Mouse (Mus musculus) hindbrain, embryonic 13.5 days (tissue): ENCODE results near the gene Osbpl7. TPM values are rescaled to one million over a fixed set of nuclear protein-coding genes. Genes with fewer than 3 reads are reported as not detected.

Source experiments
- ATAC-seq: fragments of 200-750 bp; cut with Nextera tagmentation; 2 replicates; pipeline ENCODE4 v1.8.0; 2017; ENCODE audit warnings: moderate TSS enrichment; ENCODE audit not compliant: low FRiP score
- H3K27ac ChIP-seq: fragments of 300-500 bp; sonication (generic); 2 replicates; pipeline ENCODE4 v1.5.1; 2015; ENCODE audit warnings: inconsistent platforms, mild to moderate bottlenecking, moderate library complexity
- H3K27me3 ChIP-seq: fragments of 300-500 bp; sonication (generic); 2 replicates; pipeline ENCODE4 v1.6.1; 2015; ENCODE audit warnings: mild to moderate bottlenecking, inconsistent platforms
- H3K36me3 ChIP-seq: fragments of 300-500 bp; sonication (generic); 2 replicates; pipeline ENCODE4 v1.6.1; 2015; ENCODE audit warnings: mild to moderate bottlenecking, inconsistent platforms
- H3K4me1 ChIP-seq: fragments of 300-500 bp; sonication (generic); replicated peaks from 2 replicates; pipeline ENCODE4 v1.6.1; 2015; ENCODE audit warnings: inconsistent platforms
- H3K4me2 ChIP-seq: fragments of 300-500 bp; sonication (generic); 2 replicates; pipeline ENCODE4 v1.6.1; 2015; ENCODE audit warnings: inconsistent platforms, mild to moderate bottlenecking, moderate library complexity
- H3K4me3 ChIP-seq: fragments of 300-500 bp; sonication (generic); 2 replicates; pipeline ENCODE4 v1.5.1; 2015; ENCODE audit warnings: mild to moderate bottlenecking, inconsistent platforms
- H3K9ac ChIP-seq: fragments of 300-500 bp; sonication (generic); 2 replicates; pipeline ENCODE4 v1.6.1; 2015; ENCODE audit warnings: mild to moderate bottlenecking, inconsistent platforms
- H3K9me3 ChIP-seq: fragments of 300-500 bp; sonication (generic); 2 replicates; pipeline ENCODE4 v1.6.1; 2016; ENCODE audit warnings: inconsistent platforms
- whole genome bisulfite sequencing: fragments of 180-500 bp; shearing (Covaris S2); methylation state at CpG from one replicate; pipeline ENCODE4 v1.1.7; 2015; 5-methylcytosine and 5-hydroxymethylcytosine counted together
- polyA plus RNA-seq: library from polyadenylated mRNA; unstranded; fragments of >200 nt; fragmentation: Nextera tagmentation; extraction: Ambion mirVana; gene quantifications from 2 replicates; pipeline ENCODE4 v1.2.1, GENCODE M21; 2015

The Osbpl7 gene
- polyA plus RNA-seq, 1 experiment from 2014 or later = 9.6 TPM

DNA sequence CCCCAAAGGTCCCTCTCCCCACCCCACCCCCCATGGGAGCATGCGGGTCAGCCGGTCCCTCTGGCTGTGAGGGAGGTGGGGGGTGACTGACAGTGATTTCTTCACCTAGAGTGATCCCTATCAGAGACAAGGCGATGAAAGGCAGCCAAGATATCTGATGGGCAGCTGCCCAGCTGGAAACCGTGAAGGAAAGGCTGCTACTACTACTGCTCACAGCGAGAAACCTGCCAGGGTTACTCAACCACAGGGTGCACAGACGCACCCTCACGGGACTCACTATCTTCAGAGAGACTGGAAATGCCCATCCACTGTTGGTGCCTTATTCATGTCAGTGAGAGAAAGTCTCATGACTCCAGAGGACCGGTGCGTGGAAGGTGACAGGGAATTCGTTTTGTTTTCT, 25.5 kb upstream of the Osbpl7 start:
- no peak for ATAC-seq

DNA sequence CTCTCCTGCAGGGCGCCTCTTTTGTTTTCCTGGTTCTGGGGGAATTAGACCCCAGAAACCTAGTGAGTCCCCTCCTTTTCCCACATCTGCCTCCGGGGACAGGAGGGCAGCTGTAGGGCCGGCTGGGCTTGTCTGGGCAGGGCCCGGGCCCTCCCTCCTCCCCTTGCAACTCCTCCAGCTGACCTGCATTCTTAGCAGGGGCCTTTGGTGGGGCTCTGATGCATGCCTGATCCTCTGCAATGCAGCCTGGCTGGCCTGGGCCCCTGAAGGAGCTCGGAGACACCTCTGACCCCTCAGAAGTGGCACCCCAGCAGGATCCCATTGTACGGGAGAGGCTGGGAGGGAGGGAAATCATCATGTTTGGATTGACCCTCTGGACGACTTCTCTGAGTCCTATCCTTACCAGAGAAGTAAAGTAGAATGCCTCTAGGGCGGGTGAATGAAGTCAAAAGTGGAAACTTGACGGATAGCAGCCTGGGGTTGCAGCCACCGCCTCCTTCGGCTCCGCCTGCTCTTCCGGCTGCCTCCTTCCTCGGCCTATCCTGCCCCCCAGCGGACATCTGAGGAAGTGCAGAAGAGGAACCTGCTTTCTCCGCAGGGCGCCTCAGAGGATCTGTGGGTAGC, 24.6 kb upstream of the Osbpl7 start:
- ATAC-seq = no peak
- no peaks in the 10 kb centered on the region for H3K9me3 ChIP-seq
- 1% methylated on average over 17 of the region's 17 CpGs for WGBS
- H3K4me1 ChIP-seq = peaks cover 33% of the 10 kb centered on the region
- H3K4me2 ChIP-seq = peak overlapping the region; percentile 47
- H3K9ac ChIP-seq = peak overlapping the region; percentile 49
- 0 out of 2 replicates have a peak overlapping the region, but pooled peaks have one; percentile 10 for H3K27ac ChIP-seq
- H3K27me3 ChIP-seq = peaks cover 50% of the 10 kb centered on the region
- H3K4me3 ChIP-seq = peak overlapping the region; percentile 20; the same call in 1 of the 2 replicates
- no peaks in the 10 kb centered on the region for H3K36me3 ChIP-seq

More for the DNA sequence above, 25.5 kb upstream of the Osbpl7 start:
- 19% methylated on average over 10 of the region's 10 CpGs for WGBS
- Histone ChIP-seq H3K9me3 (no peaks in the 10 kb centered on the region), H3K4me3 (no peak overlapping the region), H3K9ac (no peak overlapping the region), H3K4me2 (no peak overlapping the region), H3K36me3 (no peaks in the 10 kb centered on the region), H3K4me1 (peaks cover 25% of the 10 kb centered on the region), H3K27me3 (peaks cover 59% of the 10 kb centered on the region), H3K27ac (no peak overlapping the region)

DNA sequence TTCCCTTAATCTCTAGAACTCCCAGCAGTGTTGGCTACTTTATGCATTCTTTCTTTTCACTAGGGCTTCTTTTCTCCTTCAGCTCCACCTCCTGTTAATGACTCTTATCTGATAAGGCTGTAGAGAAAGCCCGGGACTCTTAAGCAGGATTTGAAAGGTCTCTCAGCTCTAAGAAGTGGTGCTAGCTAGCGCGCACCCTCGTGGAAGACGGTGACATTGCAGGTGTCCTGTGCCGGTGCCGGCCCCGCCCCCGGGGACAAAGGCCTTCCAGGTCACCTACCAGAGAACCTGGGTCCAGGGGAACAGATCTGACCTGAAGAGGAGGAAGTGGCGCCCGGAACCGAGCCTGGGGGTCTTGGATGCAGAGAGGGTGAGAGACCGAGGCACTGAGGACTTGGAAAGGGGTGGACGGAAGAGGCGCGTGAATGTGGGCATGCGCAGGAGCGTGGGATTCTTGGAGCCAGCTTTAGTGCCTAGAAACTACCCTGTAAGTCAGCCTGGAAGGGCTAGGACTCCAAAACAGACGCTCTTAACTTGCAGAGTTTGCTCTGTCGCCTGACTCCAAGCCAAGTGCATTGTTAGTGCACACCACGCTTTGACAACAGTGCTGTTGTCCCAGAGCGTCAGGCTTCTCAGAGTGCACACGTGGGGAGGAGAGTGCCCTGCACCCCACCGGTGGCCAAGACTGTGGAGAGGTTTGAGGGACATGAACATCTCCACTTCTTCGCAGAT, 20.6 kb upstream of the Osbpl7 start, which contains the start of gene Scrn2:
TSS of gene Scrn2 (plus strand) at position 253 of the 732 bp plus-strand sequence.
- peak within 1 kb of the TSS; percentile 71 for H3K4me2 ChIP-seq
- no peaks in the 10 kb centered on the region for H3K9me3 ChIP-seq
- H3K9ac ChIP-seq = peak within 1 kb of the TSS; percentile 82
- peaks cover 19% of the 10 kb centered on the region for H3K4me1 ChIP-seq
- WGBS = 2% methylated on average over 25 of the region's 25 CpGs
- H3K27ac ChIP-seq = peak within 1 kb of the TSS; percentile 85
- peak within 1 kb of the TSS; percentile 61 for H3K4me3 ChIP-seq
- peak; percentile 85 for ATAC-seq
- H3K36me3 ChIP-seq = no peaks in the 10 kb centered on the region
- H3K27me3 ChIP-seq = peaks cover 10% of the 10 kb centered on the region

DNA sequence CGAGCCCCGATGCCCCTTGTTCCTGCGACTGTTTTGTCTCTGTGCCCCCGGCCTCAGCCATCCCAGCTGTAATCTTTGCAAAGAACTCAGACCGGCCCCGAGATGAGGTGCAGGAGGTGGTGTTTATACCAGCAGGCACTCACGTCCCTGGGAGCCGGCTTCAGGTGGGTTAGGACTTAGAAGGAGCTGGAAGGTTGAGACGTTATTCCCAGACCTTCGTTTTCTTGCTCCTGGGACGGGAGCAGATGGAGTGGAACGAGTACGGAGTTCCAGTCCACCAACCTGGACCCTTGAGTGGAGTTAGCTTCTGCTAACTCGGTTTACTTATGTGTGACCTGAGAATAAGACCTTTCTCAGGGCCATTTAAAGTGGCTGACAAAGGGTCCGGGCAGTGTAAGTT, 20.0 kb upstream of the Osbpl7 start:
- H3K9me3 ChIP-seq = no peaks in the 10 kb centered on the region
- H3K36me3 ChIP-seq = no peaks in the 10 kb centered on the region
- H3K4me3 ChIP-seq = peak overlapping the region; percentile 61
- H3K4me1 ChIP-seq = peaks cover 18% of the 10 kb centered on the region
- 25% methylated on average over 15 of the region's 15 CpGs for WGBS
- H3K27me3 ChIP-seq = peaks cover 4% of the 10 kb centered on the region
- ATAC-seq = no peak
- H3K27ac ChIP-seq = peak overlapping the region; percentile 85
- H3K9ac ChIP-seq = peak overlapping the region; percentile 82
- H3K4me2 ChIP-seq = peak overlapping the region; percentile 71

DNA sequence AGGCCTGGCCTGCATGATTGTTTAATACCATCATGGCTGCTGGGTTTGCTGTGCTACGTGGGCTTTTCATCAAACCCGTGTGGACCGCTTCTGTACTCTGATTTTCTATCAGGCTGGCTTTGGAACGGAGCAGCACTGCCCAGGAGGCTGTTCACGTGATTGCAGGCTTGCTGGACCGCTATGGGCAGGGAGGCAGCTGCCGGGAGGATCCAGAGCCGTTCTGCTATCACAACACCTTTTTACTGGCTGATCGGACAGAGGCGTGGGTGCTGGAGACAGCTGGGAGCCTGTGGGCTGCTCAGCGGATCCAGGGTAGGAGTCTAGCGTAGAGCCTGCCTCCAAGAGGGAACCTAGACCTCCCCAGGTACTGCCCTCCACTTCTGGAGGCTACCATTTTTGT, 18.5 kb upstream of the Osbpl7 start:
- no peaks in the 10 kb centered on the region for H3K36me3 ChIP-seq
- no peak overlapping the region for H3K4me3 ChIP-seq
- no peaks in the 10 kb centered on the region for H3K9me3 ChIP-seq
- no peak for ATAC-seq
- no peak overlapping the region for H3K27ac ChIP-seq
- no peak overlapping the region for H3K9ac ChIP-seq
- H3K4me2 ChIP-seq = no peak overlapping the region
- peaks cover 10% of the 10 kb centered on the region for H3K4me1 ChIP-seq
- no peaks in the 10 kb centered on the region for H3K27me3 ChIP-seq
- 84% methylated on average over 12 of the region's 12 CpGs for WGBS

DNA sequence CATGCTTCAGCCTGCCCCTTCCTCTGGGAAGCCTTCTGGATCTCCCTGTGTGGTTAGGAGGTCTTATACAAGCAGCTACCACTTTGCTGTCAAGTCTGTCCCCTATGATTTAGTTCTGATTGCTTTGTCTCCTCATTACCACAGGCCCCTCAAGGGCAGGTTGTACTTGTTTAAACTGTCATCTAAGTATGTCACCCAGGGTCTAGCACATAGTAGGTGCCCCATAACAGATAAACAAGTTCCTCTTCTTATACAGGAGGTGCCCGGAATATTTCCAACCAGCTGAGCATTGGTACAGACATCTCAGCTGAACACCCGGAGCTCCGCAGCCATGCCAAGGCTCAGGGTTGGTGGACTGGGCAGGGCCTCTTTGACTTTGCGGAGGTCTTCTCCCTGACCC, 17.9 kb upstream of the Osbpl7 start:
- peaks cover 10% of the 10 kb centered on the region for H3K4me1 ChIP-seq
- ATAC-seq = no peak
- no peak overlapping the region for H3K27ac ChIP-seq
- no peaks in the 10 kb centered on the region for H3K36me3 ChIP-seq
- no peak overlapping the region for H3K4me3 ChIP-seq
- H3K27me3 ChIP-seq = no peaks in the 10 kb centered on the region
- WGBS = 95% methylated on average over 4 of the region's 4 CpGs
- H3K9me3 ChIP-seq = no peaks in the 10 kb centered on the region
- H3K4me2 ChIP-seq = no peak overlapping the region
- 0 out of 2 replicates have a peak overlapping the region, but pooled peaks have one; percentile 19 for H3K9ac ChIP-seq

DNA sequence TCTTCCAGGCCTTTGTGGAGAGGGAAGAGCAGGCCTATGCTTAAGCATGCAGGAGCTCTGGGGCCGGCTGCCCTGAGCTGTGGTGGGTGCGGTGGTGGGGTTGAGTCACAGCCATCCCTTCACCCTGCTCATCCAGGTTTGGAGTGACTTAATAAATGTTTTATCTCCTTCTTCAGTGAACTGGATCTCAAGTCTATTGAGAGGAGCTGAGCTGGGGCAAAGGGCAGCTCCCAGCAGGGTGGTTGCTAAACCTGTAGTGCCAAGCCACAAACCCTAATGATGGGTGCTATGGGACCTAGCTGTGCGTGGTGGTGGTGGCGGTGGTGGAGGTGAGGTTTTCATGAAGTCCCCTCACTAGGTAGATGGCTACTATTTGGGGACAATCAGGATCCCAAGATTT, 16.6 kb upstream of the Osbpl7 start:
- Histone ChIP-seq H3K4me3 (no peak overlapping the region), H3K9me3 (no peaks in the 10 kb centered on the region), H3K4me2 (no peak overlapping the region), H3K27me3 (no peaks in the 10 kb centered on the region), H3K27ac (no peak overlapping the region), H3K9ac (no peak overlapping the region), H3K36me3 (no peaks in the 10 kb centered on the region), H3K4me1 (peaks cover 10% of the 10 kb centered on the region)
- no peak for ATAC-seq
- WGBS = 83% methylated on average over 4 of the region's 4 CpGs

DNA sequence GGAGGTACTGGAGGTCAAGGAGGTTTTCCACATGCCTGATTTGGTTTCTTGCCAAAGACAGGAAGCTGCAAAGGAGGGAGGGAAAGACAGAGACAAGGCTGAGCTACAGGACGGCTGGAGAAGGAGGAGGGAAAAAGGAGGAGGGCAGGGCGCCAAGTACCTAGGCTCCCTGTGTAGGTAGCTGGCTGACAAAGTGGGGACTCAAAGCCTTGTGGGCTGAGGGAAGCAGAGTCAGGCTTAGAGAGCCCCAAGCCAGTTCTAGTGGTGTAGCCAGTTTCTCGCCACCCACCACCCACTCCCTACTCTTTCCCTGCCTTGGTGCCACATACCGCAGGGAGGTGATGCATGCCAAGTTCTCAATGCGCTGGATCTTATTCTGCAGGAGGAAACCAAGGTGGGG, 14.3 kb upstream of the Osbpl7 start:
- Histone ChIP-seq H3K9ac (no peak overlapping the region), H3K4me1 (peaks cover 7% of the 10 kb centered on the region), H3K36me3 (no peaks in the 10 kb centered on the region), H3K27ac (no peak overlapping the region), H3K4me3 (no peak overlapping the region), H3K27me3 (no peaks in the 10 kb centered on the region), H3K9me3 (no peaks in the 10 kb centered on the region), H3K4me2 (no peak overlapping the region)
- ATAC-seq = no peak
- WGBS = 68% methylated on average over 5 of the region's 5 CpGs

DNA sequence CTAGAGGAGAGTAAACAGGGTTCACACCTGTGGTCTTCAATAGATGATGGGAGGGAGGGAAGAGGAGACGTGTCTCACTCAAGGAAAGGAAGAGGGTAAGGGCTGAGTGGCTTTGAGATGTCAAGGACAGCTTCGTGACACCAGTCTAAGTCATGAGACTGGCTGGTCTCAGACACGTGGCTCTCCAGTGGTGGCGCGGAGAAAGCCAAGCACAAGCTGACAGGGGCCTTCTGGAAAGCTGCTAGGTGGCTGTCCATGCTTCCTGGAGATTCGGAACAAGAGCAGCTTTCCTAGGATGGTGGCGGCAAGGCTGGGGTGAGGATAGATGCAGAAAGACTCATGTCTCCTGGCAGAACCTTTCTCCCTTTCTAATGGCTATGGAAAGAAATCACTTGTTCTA, 11.5 kb upstream of the Osbpl7 start:
- no peak for ATAC-seq
- H3K4me2 ChIP-seq = no peak overlapping the region
- H3K4me1 ChIP-seq = peaks cover 23% of the 10 kb centered on the region
- no peak overlapping the region for H3K9ac ChIP-seq
- no peaks in the 10 kb centered on the region for H3K27me3 ChIP-seq
- H3K9me3 ChIP-seq = no peaks in the 10 kb centered on the region
- peaks cover 3% of the 10 kb centered on the region; the same call in 1 of the 2 replicates for H3K36me3 ChIP-seq
- 68% methylated on average over 7 of the region's 7 CpGs for WGBS
- H3K4me3 ChIP-seq = no peak overlapping the region
- no peak overlapping the region for H3K27ac ChIP-seq

DNA sequence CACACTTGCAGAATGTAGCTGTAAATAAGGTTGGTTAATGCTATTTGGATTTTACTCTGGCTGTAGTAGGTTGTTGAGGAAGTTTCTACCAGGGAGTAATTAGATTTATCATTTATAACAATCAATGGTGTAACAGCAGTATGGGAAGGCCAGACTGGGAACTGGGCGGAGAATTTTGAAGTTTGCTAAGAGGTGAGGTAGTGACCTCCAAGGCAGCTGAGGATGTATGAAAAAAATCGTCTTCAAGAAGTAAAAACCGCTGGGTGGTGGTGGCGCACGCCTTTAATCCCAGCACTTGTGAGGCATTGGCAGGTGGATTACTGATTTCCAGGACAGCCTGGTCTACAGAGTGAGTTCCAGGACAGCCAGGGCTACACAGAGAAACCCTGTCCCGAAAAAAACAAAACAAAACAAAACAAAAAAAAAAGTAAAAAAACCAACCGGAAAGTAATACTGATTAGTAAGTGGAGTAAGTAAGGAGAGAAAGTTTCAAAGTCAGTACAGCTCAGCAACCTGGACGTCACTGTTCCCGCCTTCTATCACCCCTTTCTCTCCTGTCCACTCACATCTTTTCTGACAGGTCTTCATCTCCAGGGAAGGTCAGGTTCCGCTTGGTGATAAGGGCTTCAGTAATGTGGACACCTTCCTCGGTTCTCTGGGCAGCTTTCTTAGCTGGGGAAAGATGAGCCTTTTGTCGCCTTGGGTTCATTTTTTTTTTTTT, 10.0 kb upstream of the Osbpl7 start:
- no peak for ATAC-seq
- 0 out of 2 replicates have a peak overlapping the region, but pooled peaks have one; percentile 68 for H3K27ac ChIP-seq
- H3K36me3 ChIP-seq = peaks cover 16% of the 10 kb centered on the region
- peak overlapping the region; percentile 76 for H3K4me3 ChIP-seq
- peaks cover 23% of the 10 kb centered on the region for H3K4me1 ChIP-seq
- peak overlapping the region; percentile 81 for H3K4me2 ChIP-seq
- H3K9ac ChIP-seq = peak overlapping the region; percentile 69
- WGBS = 50% methylated on average over 12 of the region's 12 CpGs
- no peaks in the 10 kb centered on the region for H3K9me3 ChIP-seq
- no peaks in the 10 kb centered on the region for H3K27me3 ChIP-seq

DNA sequence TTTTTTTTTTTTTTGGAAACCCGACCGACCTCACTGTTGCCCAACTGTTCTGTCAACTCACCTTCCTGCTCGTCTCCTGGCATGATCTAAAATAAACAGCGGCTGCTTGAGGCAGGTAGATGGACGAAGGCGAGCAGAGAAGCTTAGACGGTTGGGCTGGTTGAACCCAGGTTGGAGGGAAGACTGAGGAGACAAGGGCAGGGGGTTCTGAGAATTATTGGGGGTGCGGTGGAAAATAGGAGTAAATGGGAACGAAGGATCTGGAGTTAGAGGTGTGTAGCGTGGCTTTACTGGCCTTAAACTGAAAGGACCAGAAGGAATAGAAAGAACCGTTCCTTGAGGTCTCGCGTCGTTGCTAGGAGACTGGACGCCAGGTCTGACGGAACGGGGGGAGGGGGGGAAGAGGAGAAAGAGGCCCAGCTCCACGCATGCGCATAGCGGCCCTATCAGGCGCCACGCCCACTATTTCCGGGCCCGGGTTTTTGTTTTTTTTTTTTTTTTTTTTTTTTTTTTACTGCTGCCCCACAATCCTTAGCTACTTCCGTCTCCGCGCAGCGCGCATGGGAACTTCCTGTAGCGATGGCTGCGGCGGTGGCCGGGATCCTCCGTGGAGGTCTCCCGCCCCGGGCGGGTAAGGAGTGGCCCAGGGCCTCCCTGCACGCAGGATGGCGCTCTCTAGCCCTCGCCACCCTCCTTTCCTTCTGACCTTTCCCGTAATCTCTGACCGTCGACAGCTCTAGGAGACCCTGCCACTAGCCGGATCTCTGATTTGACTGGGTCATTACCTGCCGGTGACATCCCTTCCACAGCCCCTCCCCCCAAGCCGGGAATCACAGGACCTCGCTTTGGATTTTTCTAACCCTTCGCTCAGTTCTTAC, 9.2 kb upstream of the Osbpl7 start, which contains the start of the genes Lrrc46 and Mrpl10:
TSS of gene Lrrc46 (minus strand) at position 386 of the 878 bp plus-strand sequence.
TSS of gene Mrpl10 (plus strand) at position 539 of the 878 bp plus-strand sequence.
- Histone ChIP-seq H3K4me2 (peak within 1 kb of the TSS; percentile 81), H3K27ac (peak within 1 kb of the TSS; percentile 88), H3K4me1 (peaks cover 23% of the 10 kb centered on the region), H3K9ac (peak within 1 kb of the TSS; percentile 90), H3K36me3 (peaks cover 21% of the 10 kb centered on the region), H3K9me3 (no peaks in the 10 kb centered on the region), H3K4me3 (peak within 1 kb of the TSS; percentile 76), H3K27me3 (no peaks in the 10 kb centered on the region)
- ATAC-seq = peak; percentile 89
- under 1% methylated on average over 48 of the region's 48 CpGs for WGBS
